Mouse (Mus musculus) neural tube, embryonic 15.5 days (tissue): ENCODE data around the gene Rbm25. TPM values are rescaled to one million over a fixed set of nuclear protein-coding genes. Genes with fewer than 3 reads are reported as not detected.
"Not testable (repeated sequence)": the region's sequence is repeated elsewhere in the genome, so short reads cannot be mapped to it uniquely, and the experiment has no call there.

Experiments used
- ATAC-seq: fragments of 200-750 bp; cut with Nextera tagmentation; 2 replicates; pipeline ENCODE4 v1.8.0; 2017; ENCODE audit warnings: mild to moderate bottlenecking, moderate TSS enrichment, moderate library complexity; ENCODE audit not compliant: low FRiP score
- H3K27ac ChIP-seq: fragments of 300-500 bp; sonication (generic); replicated peaks from 2 replicates; pipeline ENCODE4 v1.5.1; 2015; ENCODE audit warnings: mild to moderate bottlenecking, inconsistent platforms
- H3K27me3 ChIP-seq: fragments of 300-500 bp; sonication (generic); replicated peaks from 2 replicates; pipeline ENCODE4 v1.6.1; 2015; ENCODE audit warnings: inconsistent platforms
- H3K36me3 ChIP-seq: fragments of 300-500 bp; sonication (generic); 2 replicates; pipeline ENCODE4 v1.6.1; 2015; ENCODE audit warnings: inconsistent platforms
- H3K4me1 ChIP-seq: fragments of 300-500 bp; sonication (generic); 2 replicates; pipeline ENCODE4 v1.6.1; 2015; ENCODE audit warnings: inconsistent platforms
- H3K4me2 ChIP-seq: fragments of 300-500 bp; sonication (generic); 2 replicates; pipeline ENCODE4 v1.6.1; 2015; ENCODE audit warnings: inconsistent platforms, mild to moderate bottlenecking, moderate library complexity
- H3K4me3 ChIP-seq: fragments of 300-500 bp; sonication (generic); replicated peaks from 2 replicates; pipeline ENCODE4 v1.5.1; 2015; ENCODE audit warnings: mild to moderate bottlenecking, inconsistent platforms
- H3K9ac ChIP-seq: fragments of 300-500 bp; sonication (generic); replicated peaks from 2 replicates; pipeline ENCODE4 v1.6.1; 2015; ENCODE audit warnings: mild to moderate bottlenecking, inconsistent platforms
- H3K9me3 ChIP-seq: fragments of 300-500 bp; sonication (generic); replicated peaks from 2 replicates; pipeline ENCODE4 v1.6.1; 2016; ENCODE audit warnings: inconsistent platforms
- WGBS: fragments of 180-500 bp; shearing (Covaris S2); methylation state at CpG from one replicate; pipeline ENCODE4 v1.1.7; 2015; ENCODE audit warnings: mixed read lengths; 5-methylcytosine and 5-hydroxymethylcytosine counted together
- polyA plus RNA-seq: library from polyadenylated mRNA; unstranded; fragments of >200 nt; fragmentation: Nextera tagmentation; extraction: Ambion mirVana; gene quantifications from 2 replicates; pipeline ENCODE4 v1.2.1, GENCODE M21; 2015

Gene Rbm25
- polyA plus RNA-seq = 226 and 250 TPM in 2 replicates

- Histone ChIP-seq H3K4me3 (peak within 1 kb of the TSS; percentile 81), H3K9ac (peak within 1 kb of the TSS; percentile 82), H3K27ac (peak within 1 kb of the TSS; percentile 95), H3K4me2 (peak within 1 kb of the TSS; percentile 64)
- ATAC-seq, H3K27me3 ChIP-seq, H3K9me3 ChIP-seq, H3K36me3 ChIP-seq, H3K4me1 ChIP-seq: not testable (repeated sequence)
- WGBS = no CpG with 5 or more reads among the region's 5 CpGs
These were observed at the start of gene Rbm25 for GRCm38 (mm10) chr12:83630936-83631335. Gene Rbm25 (plus strand): TSS chr12:83631236.

- no peak for ATAC-seq
- WGBS = 55% methylated on average over 4 of the region's 4 CpGs
These were observed 48.9 kb upstream of the Rbm25 start for GRCm38 (mm10) chr12:83582106-83582505.

GRCm38 (mm10) chr12:83582747-83583146 lies 48.3 kb upstream of the Rbm25 start:
- no peaks in the 10 kb centered on the region for H3K27me3 ChIP-seq
- H3K27ac ChIP-seq = no peak overlapping the region
- H3K4me2 ChIP-seq = no peak overlapping the region
- H3K9me3 ChIP-seq = no peaks in the 10 kb centered on the region
- ATAC-seq = no peak
- 63% methylated on average over 4 of the region's 4 CpGs for WGBS
- H3K4me1 ChIP-seq = peaks cover 18% of the 10 kb centered on the region
- no peak overlapping the region for H3K9ac ChIP-seq
- H3K36me3 ChIP-seq = peaks cover 13% of the 10 kb centered on the region
- H3K4me3 ChIP-seq = no peak overlapping the region

More at GRCm38 (mm10) chr12:83582106-83582505, 48.9 kb upstream of the Rbm25 start:
- Histone ChIP-seq H3K4me2 (no peak overlapping the region), H3K9ac (no peak overlapping the region), H3K4me3 (no peak overlapping the region), H3K36me3 (peaks cover 13% of the 10 kb centered on the region), H3K27me3 (no peaks in the 10 kb centered on the region), H3K9me3 (no peaks in the 10 kb centered on the region), H3K27ac (no peak overlapping the region), H3K4me1 (peaks cover 18% of the 10 kb centered on the region)

- Histone ChIP-seq H3K4me3 (no peak overlapping the region), H3K27ac (no peak overlapping the region), H3K4me2 (no peak overlapping the region), H3K27me3 (no peaks in the 10 kb centered on the region), H3K9me3 (no peaks in the 10 kb centered on the region), H3K4me1 (no peaks in the 10 kb centered on the region), H3K9ac (no peak overlapping the region), H3K36me3 (peaks cover 43% of the 10 kb centered on the region)
- no peak for ATAC-seq
- 93% methylated on average over 5 of the region's 5 CpGs for WGBS
These were observed 44.4 kb upstream of the Rbm25 start for GRCm38 (mm10) chr12:83586628-83587027.

GRCm38 (mm10) chr12:83591754-83592501 lies 39.1 kb upstream of the Rbm25 start:
- H3K4me2 ChIP-seq = no peak overlapping the region
- WGBS = 87% methylated on average over 8 of the region's 8 CpGs
- no peak overlapping the region for H3K27ac ChIP-seq
- no peaks in the 10 kb centered on the region for H3K9me3 ChIP-seq
- H3K4me1 ChIP-seq = peaks cover 34% of the 10 kb centered on the region
- ATAC-seq = no peak
- no peak overlapping the region for H3K4me3 ChIP-seq
- H3K9ac ChIP-seq = no peak overlapping the region
- H3K27me3 ChIP-seq = no peaks in the 10 kb centered on the region
- H3K36me3 ChIP-seq = peaks cover 64% of the 10 kb centered on the region

- H3K36me3 ChIP-seq = peaks cover 42% of the 10 kb centered on the region
- H3K4me3 ChIP-seq = no peak overlapping the region
- no peaks in the 10 kb centered on the region for H3K9me3 ChIP-seq
- no peak overlapping the region for H3K27ac ChIP-seq
- peaks cover 34% of the 10 kb centered on the region for H3K4me1 ChIP-seq
- H3K9ac ChIP-seq = no peak overlapping the region
- no peak for ATAC-seq
- no peaks in the 10 kb centered on the region for H3K27me3 ChIP-seq
- 93% methylated on average over 9 of the region's 9 CpGs for WGBS
- 0 out of 2 replicates have a peak overlapping the region, but pooled peaks have one; percentile 3 for H3K4me2 ChIP-seq
These were observed 36.5 kb upstream of the Rbm25 start for GRCm38 (mm10) chr12:83594454-83595040.

- Histone ChIP-seq H3K27ac (peak overlapping the region; percentile 94), H3K9me3 (no peaks in the 10 kb centered on the region), H3K4me3 (peak overlapping the region; percentile 93), H3K4me1 (peaks cover 34% of the 10 kb centered on the region), H3K27me3 (no peaks in the 10 kb centered on the region), H3K4me2 (peak overlapping the region; percentile 70), H3K36me3 (peaks cover 28% of the 10 kb centered on the region), H3K9ac (peak overlapping the region; percentile 98)
- peak; percentile 60 for ATAC-seq
- WGBS = 8% methylated on average over 15 of the region's 20 CpGs
These were observed 34.7 kb upstream of the Rbm25 start for GRCm38 (mm10) chr12:83596191-83596954.

GRCm38 (mm10) chr12:83597025-83597501 lies 34.0 kb upstream of the Rbm25 start, which contains the start of gene Zfyve1:
Gene Zfyve1 (minus strand): TSS chr12:83597222.
- ATAC-seq = peak; percentile 98
- H3K9ac ChIP-seq = peak within 1 kb of the TSS; percentile 98
- H3K4me2 ChIP-seq = peak within 1 kb of the TSS; percentile 70
- H3K36me3 ChIP-seq = peaks cover 22% of the 10 kb centered on the region
- no peaks in the 10 kb centered on the region for H3K9me3 ChIP-seq
- no peaks in the 10 kb centered on the region for H3K27me3 ChIP-seq
- under 1% methylated on average over 28 of the region's 28 CpGs for WGBS
- H3K4me3 ChIP-seq = peak within 1 kb of the TSS; percentile 93
- H3K4me1 ChIP-seq = peaks cover 33% of the 10 kb centered on the region
- H3K27ac ChIP-seq = peak within 1 kb of the TSS; percentile 94

- WGBS = 80% methylated on average over 2 of the region's 2 CpGs
- Histone ChIP-seq H3K27me3 (no peaks in the 10 kb centered on the region), H3K4me2 (no peak overlapping the region), H3K36me3 (peaks cover 16% of the 10 kb centered on the region), H3K9ac (no peak overlapping the region), H3K27ac (no peak overlapping the region), H3K4me1 (peaks cover 28% of the 10 kb centered on the region), H3K4me3 (no peak overlapping the region), H3K9me3 (no peaks in the 10 kb centered on the region)
- no peak for ATAC-seq
These were observed 33.2 kb upstream of the Rbm25 start for GRCm38 (mm10) chr12:83597881-83598280.

- Histone ChIP-seq H3K27me3 (no peaks in the 10 kb centered on the region), H3K4me1 (no peaks in the 10 kb centered on the region), H3K36me3 (no peaks in the 10 kb centered on the region), H3K4me2 (no peak overlapping the region), H3K9ac (no peak overlapping the region), H3K4me3 (no peak overlapping the region), H3K9me3 (no peaks in the 10 kb centered on the region), H3K27ac (no peak overlapping the region)
- WGBS = 89% methylated on average over 5 of the region's 5 CpGs
- ATAC-seq = no peak
These were observed 28.8 kb upstream of the Rbm25 start for GRCm38 (mm10) chr12:83602285-83602684.

GRCm38 (mm10) chr12:83606411-83606810 lies 24.6 kb upstream of the Rbm25 start:
- H3K4me1 ChIP-seq, ATAC-seq, H3K9me3 ChIP-seq, H3K4me2 ChIP-seq, H3K4me3 ChIP-seq, H3K9ac ChIP-seq, H3K36me3 ChIP-seq, H3K27ac ChIP-seq, H3K27me3 ChIP-seq: not testable (repeated sequence)
- WGBS = 90% methylated on average over 2 of the region's 2 CpGs
